Mouse (Mus musculus) liver, embryonic 11.5 days (tissue): Measurements from ENCODE around the gene Shisa7. TPM values are rescaled to one million over a fixed set of nuclear protein-coding genes. Genes with fewer than 3 reads are reported as not detected.
A peak's percentile ranks its signal among the peaks of the same experiment; 100 is the strongest.

Source experiments
- ATAC-seq: fragments of 200-750 bp; cut with Nextera tagmentation; replicated peaks from 2 replicates; pipeline ENCODE4 v1.8.0; 2017; ENCODE audit warnings: moderate number of reproducible peaks, mild to moderate bottlenecking, moderate TSS enrichment, moderate library complexity; ENCODE audit not compliant: low FRiP score
- DNase-seq: peaks from one replicate; pipeline ENCODE4 v3.0.0-alpha.2; 2017; ENCODE audit warnings: low spot score
- H3K27ac ChIP-seq: fragments of 300-500 bp; sonication (generic); 2 replicates; pipeline ENCODE4 v1.5.1; 2014; ENCODE audit warnings: mild to moderate bottlenecking, low read depth, low read length, control low read depth
- H3K27me3 ChIP-seq: fragments of 300-500 bp; sonication (generic); replicated peaks from 2 replicates; pipeline ENCODE4 v1.6.1; 2014; ENCODE audit warnings: low read length, mixed read lengths; ENCODE audit not compliant: control insufficient read depth, insufficient read depth
- H3K36me3 ChIP-seq: fragments of 300-500 bp; sonication (generic); 2 replicates; pipeline ENCODE4 v1.6.1; 2014; ENCODE audit warnings: mild to moderate bottlenecking, low read length, moderate library complexity, mixed read lengths; ENCODE audit not compliant: control insufficient read depth, insufficient read depth
- H3K4me1 ChIP-seq: fragments of 300-500 bp; sonication (generic); replicated peaks from 2 replicates; pipeline ENCODE4 v1.6.1; 2014; ENCODE audit warnings: low read length, mixed read lengths; ENCODE audit not compliant: control insufficient read depth, insufficient read depth
- H3K4me2 ChIP-seq: fragments of 300-500 bp; sonication (generic); 2 replicates; pipeline ENCODE4 v1.6.1; 2014; ENCODE audit warnings: mild to moderate bottlenecking, control low read depth, moderate library complexity
- H3K4me3 ChIP-seq: fragments of 300-500 bp; sonication (generic); 2 replicates; pipeline ENCODE4 v1.5.1; 2014; ENCODE audit warnings: low read depth, low read length, control low read depth
- H3K9ac ChIP-seq: fragments of 300-500 bp; sonication (generic); 2 replicates; pipeline ENCODE4 v1.6.1; 2014; ENCODE audit warnings: low read depth, low read length, control low read depth
- H3K9me3 ChIP-seq: fragments of 300-500 bp; sonication (generic); 2 replicates; pipeline ENCODE4 v1.6.1; 2016; ENCODE audit warnings: low read length, inconsistent platforms, mixed read lengths; ENCODE audit not compliant: control insufficient read depth
- WGBS: fragments of 180-500 bp; shearing (Covaris S2); extraction: QIAGEN DNeasy Blood & Tissue Kit; methylation state at CpG from one replicate; pipeline ENCODE4 v1.1.7; 2014; 5-methylcytosine and 5-hydroxymethylcytosine counted together
- polyA plus RNA-seq: library from polyadenylated mRNA; unstranded; fragments of >200 nt; fragmentation: Nextera tagmentation; extraction: Ambion mirVana; gene quantifications from 2 replicates; pipeline ENCODE4 v1.2.1, GENCODE M21; 2014

Shisa7 gene
- polyA plus RNA-seq, 1 experiment from 2014 or later = 0.11 TPM

- no peak overlapping the region; the same call in 1 of the 2 replicates for H3K27ac ChIP-seq
- no peak overlapping the region for H3K4me3 ChIP-seq
- 0 out of 2 replicates have a peak, but pooled peaks cover 2% of the 10 kb centered on the region for H3K36me3 ChIP-seq
- WGBS = 59% methylated on average over 14 of the region's 14 CpGs
- DNase-seq = no peak
- H3K27me3 ChIP-seq = peaks cover 5% of the 10 kb centered on the region
- ATAC-seq = peak; percentile 81
- H3K9me3 ChIP-seq = no peaks in the 10 kb centered on the region
- peak overlapping the region; percentile 27; the same call in 1 of the 2 replicates for H3K4me2 ChIP-seq
- peak overlapping the region; percentile 26; the same call in 1 of the 2 replicates for H3K9ac ChIP-seq
- H3K4me1 ChIP-seq = peaks cover 20% of the 10 kb centered on the region
These were observed 60.7 kb downstream of the Shisa7 start for GRCm38 (mm10) chr7:4783667-4784268.

GRCm38 (mm10) chr7:4782759-4783158, 61.7 kb downstream of the Shisa7 start, which contains the start of the genes Il11 and Tmem190:
Gene Il11, minus strand, starts transcription at chr7:4782859.
Gene Tmem190, plus strand, starts transcription at chr7:4782937.
- no peak for DNase-seq
- H3K36me3 ChIP-seq = 0 out of 2 replicates have a peak, but pooled peaks cover 2% of the 10 kb centered on the region
- H3K27me3 ChIP-seq = peaks cover 15% of the 10 kb centered on the region
- no peak for ATAC-seq
- H3K9me3 ChIP-seq = no peaks in the 10 kb centered on the region
- WGBS = 80% methylated on average over 2 of the region's 2 CpGs
- H3K9ac ChIP-seq = peak within 1 kb of the TSS; percentile 26; the same call in 1 of the 2 replicates
- no peak within 1 kb of the TSS for H3K27ac ChIP-seq
- H3K4me2 ChIP-seq = no peak within 1 kb of the TSS; the same call in 1 of the 2 replicates
- no peak within 1 kb of the TSS for H3K4me3 ChIP-seq
- peaks cover 19% of the 10 kb centered on the region for H3K4me1 ChIP-seq

- DNase-seq = no peak
- no peak overlapping the region for H3K27ac ChIP-seq
- peaks cover 21% of the 10 kb centered on the region for H3K27me3 ChIP-seq
- 0 out of 2 replicates have a peak, but pooled peaks cover 2% of the 10 kb centered on the region for H3K36me3 ChIP-seq
- no peaks in the 10 kb centered on the region for H3K9me3 ChIP-seq
- H3K4me3 ChIP-seq = no peak overlapping the region
- H3K4me2 ChIP-seq = no peak overlapping the region
- peaks cover 18% of the 10 kb centered on the region for H3K4me1 ChIP-seq
- WGBS = 39% methylated on average over 3 of the region's 3 CpGs
- H3K9ac ChIP-seq = no peak overlapping the region
- no peak for ATAC-seq
These were observed 62.4 kb downstream of the Shisa7 start for GRCm38 (mm10) chr7:4782130-4782529.

GRCm38 (mm10) chr7:4779921-4780320, 64.6 kb downstream of the Shisa7 start:
- H3K4me1 ChIP-seq = peaks cover 24% of the 10 kb centered on the region
- no peak overlapping the region for H3K27ac ChIP-seq
- 0 out of 2 replicates have a peak, but pooled peaks cover 2% of the 10 kb centered on the region for H3K36me3 ChIP-seq
- H3K9ac ChIP-seq = no peak overlapping the region
- peaks cover 43% of the 10 kb centered on the region for H3K27me3 ChIP-seq
- no peak for DNase-seq
- no peak overlapping the region for H3K4me3 ChIP-seq
- 23% methylated on average over 5 of the region's 5 CpGs for WGBS
- no peaks in the 10 kb centered on the region for H3K9me3 ChIP-seq
- no peak overlapping the region for H3K4me2 ChIP-seq
- no peak for ATAC-seq

GRCm38 (mm10) chr7:4777851-4778637, 66.5 kb downstream of the Shisa7 start:
- peaks cover 15% of the 10 kb centered on the region for H3K4me1 ChIP-seq
- no peak overlapping the region; the same call in 1 of the 2 replicates for H3K4me2 ChIP-seq
- H3K27me3 ChIP-seq = peaks cover 53% of the 10 kb centered on the region
- no peak for DNase-seq
- H3K4me3 ChIP-seq = no peak overlapping the region
- no peaks in the 10 kb centered on the region for H3K36me3 ChIP-seq
- WGBS = 13% methylated on average over 20 of the region's 20 CpGs
- no peaks in the 10 kb centered on the region for H3K9me3 ChIP-seq
- no peak overlapping the region for H3K27ac ChIP-seq
- no peak for ATAC-seq
- H3K9ac ChIP-seq = no peak overlapping the region

GRCm38 (mm10) chr7:4776861-4777830, 67.3 kb downstream of the Shisa7 start:
- no peak overlapping the region for H3K9ac ChIP-seq
- ATAC-seq = peak; percentile 69

GRCm38 (mm10) chr7:4776131-4776530, 68.4 kb downstream of the Shisa7 start:
- WGBS = 46% methylated on average over 10 of the region's 10 CpGs
- no peak for ATAC-seq
- no peak overlapping the region for H3K4me2 ChIP-seq

More at GRCm38 (mm10) chr7:4776861-4777830, 67.3 kb downstream of the Shisa7 start:
- Histone ChIP-seq H3K27ac (no peak overlapping the region), H3K4me2 (peak overlapping the region; percentile 64), H3K9me3 (no peaks in the 10 kb centered on the region), H3K36me3 (no peaks in the 10 kb centered on the region), H3K4me1 (peaks cover 15% of the 10 kb centered on the region), H3K27me3 (peaks cover 53% of the 10 kb centered on the region), H3K4me3 (peak overlapping the region; percentile 41)
- no peak for DNase-seq
- 3% methylated on average over 55 of the region's 56 CpGs for WGBS

More at GRCm38 (mm10) chr7:4776131-4776530, 68.4 kb downstream of the Shisa7 start:
- H3K4me3 ChIP-seq = no peak overlapping the region
- H3K36me3 ChIP-seq = no peaks in the 10 kb centered on the region
- no peaks in the 10 kb centered on the region for H3K9me3 ChIP-seq
- peaks cover 53% of the 10 kb centered on the region for H3K27me3 ChIP-seq
- peaks cover 15% of the 10 kb centered on the region for H3K4me1 ChIP-seq
- H3K27ac ChIP-seq = no peak overlapping the region
- no peak for DNase-seq
- no peak overlapping the region for H3K9ac ChIP-seq
